Mouse (Mus musculus): ENCODE data around the gene Ces2g. TPM values are rescaled to one million over a fixed set of nuclear protein-coding genes. Genes with fewer than 3 reads are reported as not detected.

Ces2g gene
- 0.13 and 0.25 TPM in 2 replicates for polyA plus RNA-seq (2012; rRNA removed)

DNA sequence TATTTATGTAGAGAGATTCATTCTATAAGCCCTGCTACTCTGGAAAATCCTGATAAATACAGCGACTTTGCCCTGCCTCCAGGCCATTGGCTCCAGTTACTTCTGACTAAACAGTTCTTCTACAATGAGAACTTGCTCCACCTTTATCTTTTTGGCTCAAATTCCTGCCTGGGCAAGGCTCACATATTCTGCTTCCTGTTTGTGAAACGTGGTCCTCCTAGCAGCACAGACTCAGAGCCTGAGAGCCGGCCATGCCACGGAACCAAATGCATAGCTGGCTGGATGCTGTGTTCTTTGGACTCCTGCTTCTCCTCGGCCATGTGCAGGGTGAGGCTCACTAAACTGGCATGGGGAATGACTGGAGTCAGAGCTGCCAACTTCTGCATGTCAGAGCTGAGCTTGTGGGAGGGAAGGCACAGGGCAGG is at the start of gene Ces2g:
TSS of gene Ces2g (plus strand) at position 182 of the 425 bp plus-strand sequence.
- TF ChIP-seq POLR2A (IDR thresholded peaks at IDR 0.05; ENCODE audit: extremely low read depth, insufficient read depth, low read length) = no peak
- no peak for TF ChIP-seq CTCF (IDR thresholded peaks at IDR 0.05; ENCODE audit: extremely low read depth, insufficient read depth, low read length)
- Histone ChIP-seq H3K4me1 (ENCODE audit: control insufficient read depth, insufficient read depth, low read length) (no peaks in the 10 kb centered on the region), H3K27ac (ENCODE audit: insufficient read depth, low read length) (no peak within 1 kb of the TSS), H3K4me3 (ENCODE audit: insufficient read depth, low read length) (no peak within 1 kb of the TSS)

GRCm38 (mm10) chr8:104925972-104926596 is 35.4 kb upstream of the Ces2g start, which contains the start of gene Ces2e:
TSS of gene Ces2e (plus strand) at chr8:104926260.
- Histone ChIP-seq H3K4me3 (ENCODE audit: insufficient read depth, low read length) (no peak within 1 kb of the TSS), H3K4me1 (ENCODE audit: control insufficient read depth, insufficient read depth, low read length) (no peaks in the 10 kb centered on the region), H3K27ac (ENCODE audit: insufficient read depth, low read length) (no peak within 1 kb of the TSS)
- TF ChIP-seq POLR2A (IDR thresholded peaks at IDR 0.05; ENCODE audit: extremely low read depth, insufficient read depth, low read length) (no peak), CTCF (IDR thresholded peaks at IDR 0.05; ENCODE audit: extremely low read depth, insufficient read depth, low read length) (no peak)

DNA sequence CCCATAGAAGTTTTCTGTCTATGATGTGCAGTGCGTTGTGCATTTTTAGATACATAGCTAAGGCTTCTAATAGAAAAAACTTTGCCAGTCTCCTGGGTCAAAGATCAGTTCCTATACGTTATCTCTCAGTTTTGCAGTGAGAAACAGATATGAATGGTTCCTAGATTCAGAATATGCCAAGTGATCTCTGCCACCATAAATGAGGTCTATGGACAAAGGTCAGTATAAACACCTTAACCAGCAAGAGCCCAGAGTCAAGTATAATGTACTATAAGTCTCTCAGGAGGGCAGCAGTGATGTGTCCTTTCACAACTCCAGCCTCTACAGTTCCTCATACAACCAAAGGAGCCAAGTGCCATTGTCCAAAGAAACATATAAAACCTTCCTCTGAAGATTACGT is 34.2 kb upstream of the Ces2g start:
- no peak overlapping the region for H3K27ac ChIP-seq (ENCODE audit: insufficient read depth, low read length)
- no peak overlapping the region for H3K4me3 ChIP-seq (ENCODE audit: insufficient read depth, low read length)
- TF ChIP-seq POLR2A (IDR thresholded peaks at IDR 0.05; ENCODE audit: extremely low read depth, insufficient read depth, low read length) (no peak), CTCF (IDR thresholded peaks at IDR 0.05; ENCODE audit: extremely low read depth, insufficient read depth, low read length) (no peak)
- no peaks in the 10 kb centered on the region for H3K4me1 ChIP-seq (ENCODE audit: control insufficient read depth, insufficient read depth, low read length)

- Histone ChIP-seq H3K4me3 (ENCODE audit: insufficient read depth, low read length) (no peak overlapping the region), H3K27ac (ENCODE audit: insufficient read depth, low read length) (no peak overlapping the region), H3K4me1 (ENCODE audit: control insufficient read depth, insufficient read depth, low read length) (no peaks in the 10 kb centered on the region)
- no peak for TF ChIP-seq CTCF (IDR thresholded peaks at IDR 0.05; ENCODE audit: extremely low read depth, insufficient read depth, low read length)
- no peak for TF ChIP-seq POLR2A (IDR thresholded peaks at IDR 0.05; ENCODE audit: extremely low read depth, insufficient read depth, low read length)
These were observed 16.9 kb upstream of the Ces2g start for GRCm38 (mm10) chr8:104944665-104945064.

DNA sequence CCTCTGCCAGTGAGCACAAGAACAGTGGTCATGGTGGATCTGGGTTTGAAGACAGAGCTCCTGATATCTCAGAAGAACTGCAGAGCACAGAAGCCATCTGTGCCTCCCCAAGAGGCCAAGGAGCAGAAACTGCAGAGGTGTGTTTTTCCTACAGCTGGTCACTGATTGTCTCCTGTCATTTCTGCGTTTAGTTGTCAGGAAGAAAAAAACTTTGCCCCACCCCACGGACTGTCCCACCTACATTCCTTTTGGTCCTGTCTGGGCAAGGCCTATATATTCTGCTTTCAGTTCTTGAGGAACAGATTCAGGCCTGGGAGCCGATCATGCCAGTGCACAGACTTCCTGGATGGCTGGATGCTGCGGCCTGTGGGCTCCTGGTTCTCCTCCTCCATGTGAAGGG is 14.5 kb upstream of the Ces2g start, which contains the start of gene Ces2f:
TSS of gene Ces2f (plus strand) at position 301 of the 400 bp plus-strand sequence.
- H3K4me1 ChIP-seq (ENCODE audit: control insufficient read depth, insufficient read depth, low read length) = no peaks in the 10 kb centered on the region
- no peak within 1 kb of the TSS for H3K27ac ChIP-seq (ENCODE audit: insufficient read depth, low read length)
- no peak within 1 kb of the TSS for H3K4me3 ChIP-seq (ENCODE audit: insufficient read depth, low read length)
- no peak for TF ChIP-seq CTCF (IDR thresholded peaks at IDR 0.05; ENCODE audit: extremely low read depth, insufficient read depth, low read length)
- no peak for TF ChIP-seq POLR2A (IDR thresholded peaks at IDR 0.05; ENCODE audit: extremely low read depth, insufficient read depth, low read length)

DNA sequence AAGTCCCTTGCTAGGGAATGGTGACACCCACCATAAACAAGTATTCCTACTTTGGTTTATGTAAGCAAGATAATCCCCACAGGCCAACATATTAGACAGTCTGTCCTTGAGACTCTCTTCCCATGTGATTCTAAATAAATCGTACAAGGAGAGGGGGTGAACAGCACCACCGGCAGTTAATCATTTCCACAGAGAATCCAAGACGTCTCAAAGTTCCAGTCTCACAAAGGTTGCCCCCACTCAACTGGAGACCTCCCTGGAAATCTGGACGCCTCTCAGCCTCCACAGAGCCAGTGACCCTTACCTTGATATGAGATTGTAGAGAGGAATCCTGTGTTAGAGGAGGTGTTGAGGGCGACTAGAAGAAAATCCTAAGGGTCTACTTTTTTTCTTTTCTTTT is 12.5 kb upstream of the Ces2g start:
- TF ChIP-seq CTCF (IDR thresholded peaks at IDR 0.05; ENCODE audit: extremely low read depth, insufficient read depth, low read length) (no peak), POLR2A (IDR thresholded peaks at IDR 0.05; ENCODE audit: extremely low read depth, insufficient read depth, low read length) (no peak)
- H3K4me1 ChIP-seq (ENCODE audit: control insufficient read depth, insufficient read depth, low read length) = no peaks in the 10 kb centered on the region
- no peak overlapping the region for H3K27ac ChIP-seq (ENCODE audit: insufficient read depth, low read length)
- no peak overlapping the region for H3K4me3 ChIP-seq (ENCODE audit: insufficient read depth, low read length)

GRCm38 (mm10) chr8:104962229-104962901 is 847 bp downstream of the Ces2g start:
- Histone ChIP-seq H3K4me3 (ENCODE audit: insufficient read depth, low read length) (no peak overlapping the region), H3K4me1 (ENCODE audit: control insufficient read depth, insufficient read depth, low read length) (no peaks in the 10 kb centered on the region), H3K27ac (ENCODE audit: insufficient read depth, low read length) (no peak overlapping the region)
- TF ChIP-seq POLR2A (IDR thresholded peaks at IDR 0.05; ENCODE audit: extremely low read depth, insufficient read depth, low read length) = no peak
- TF ChIP-seq CTCF (IDR thresholded peaks at IDR 0.05; ENCODE audit: extremely low read depth, insufficient read depth, low read length) = no peak

DNA sequence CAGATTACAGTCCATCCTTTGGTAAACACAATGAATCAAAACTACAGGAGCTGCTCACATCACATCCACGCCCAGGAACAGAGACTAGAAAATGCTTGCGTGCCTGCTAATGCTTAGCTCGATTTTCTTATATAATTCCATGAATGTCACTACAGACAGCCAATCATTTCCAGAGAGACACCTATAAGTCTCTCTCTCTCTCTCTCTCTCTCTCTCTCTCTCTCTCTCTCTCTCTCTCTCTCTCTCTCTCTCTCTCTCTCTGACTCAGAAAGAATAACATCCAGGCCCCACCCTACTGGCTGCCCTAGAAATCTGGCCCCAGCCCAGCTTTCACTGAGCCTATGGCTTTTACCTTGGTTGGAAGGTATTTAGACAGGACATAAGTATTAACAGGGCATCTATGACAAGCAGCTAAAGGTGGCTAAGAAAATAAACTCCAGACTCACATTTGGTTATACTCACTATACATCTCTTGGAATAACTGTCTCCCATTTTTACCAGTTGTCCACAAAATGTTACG is 1.9 kb downstream of the Ces2g start:
- TF ChIP-seq CTCF (IDR thresholded peaks at IDR 0.05; ENCODE audit: extremely low read depth, insufficient read depth, low read length) (no peak), POLR2A (IDR thresholded peaks at IDR 0.05; ENCODE audit: extremely low read depth, insufficient read depth, low read length) (no peak)
- Histone ChIP-seq H3K27ac (ENCODE audit: insufficient read depth, low read length) (no peak overlapping the region), H3K4me1 (ENCODE audit: control insufficient read depth, insufficient read depth, low read length) (no peaks in the 10 kb centered on the region), H3K4me3 (ENCODE audit: insufficient read depth, low read length) (no peak overlapping the region)

GRCm38 (mm10) chr8:104984126-104984525 is 22.6 kb downstream of the Ces2g start:
- TF ChIP-seq POLR2A (IDR thresholded peaks at IDR 0.05; ENCODE audit: extremely low read depth, insufficient read depth, low read length) (no peak), CTCF (IDR thresholded peaks at IDR 0.05; ENCODE audit: extremely low read depth, insufficient read depth, low read length) (no peak)
- no peak overlapping the region for H3K27ac ChIP-seq (ENCODE audit: insufficient read depth, low read length)
- H3K4me3 ChIP-seq (ENCODE audit: insufficient read depth, low read length) = no peak overlapping the region
- no peaks in the 10 kb centered on the region for H3K4me1 ChIP-seq (ENCODE audit: control insufficient read depth, insufficient read depth, low read length)

GRCm38 (mm10) chr8:104984942-104985341 is 23.4 kb downstream of the Ces2g start:
- no peak for TF ChIP-seq CTCF (IDR thresholded peaks at IDR 0.05; ENCODE audit: extremely low read depth, insufficient read depth, low read length)
- TF ChIP-seq POLR2A (IDR thresholded peaks at IDR 0.05; ENCODE audit: extremely low read depth, insufficient read depth, low read length) = no peak
- no peak overlapping the region for H3K27ac ChIP-seq (ENCODE audit: insufficient read depth, low read length)
- no peak overlapping the region for H3K4me3 ChIP-seq (ENCODE audit: insufficient read depth, low read length)
- no peaks in the 10 kb centered on the region for H3K4me1 ChIP-seq (ENCODE audit: control insufficient read depth, insufficient read depth, low read length)

All from cortical plate, adult 2 months (tissue).